Mouse (Mus musculus) heart, embryonic 16.5 days (tissue): ENCODE measurements around the gene Gmppb. TPM values are rescaled to one million over a fixed set of nuclear protein-coding genes. Genes with fewer than 3 reads are reported as not detected.
"Not testable (repeated sequence)": the region's sequence is repeated elsewhere in the genome, so short reads cannot be mapped to it uniquely, and the experiment has no call there.

ENCODE experiments used
- ATAC-seq: fragments of 200-750 bp; cut with Nextera tagmentation; replicated peaks from 2 replicates; pipeline ENCODE4 v1.8.0; 2017; ENCODE audit warnings: moderate number of reproducible peaks; ENCODE audit not compliant: insufficient read depth, low FRiP score; ENCODE audit errors: extremely low read depth
- H3K27ac ChIP-seq: fragments of 300-500 bp; sonication (generic); 2 replicates; pipeline ENCODE4 v1.5.1; 2014; ENCODE audit warnings: mild to moderate bottlenecking, low read length, control low read depth, moderate library complexity
- H3K27me3 ChIP-seq: fragments of 300-500 bp; sonication (generic); 2 replicates; pipeline ENCODE4 v1.6.1; 2014; ENCODE audit warnings: low read length, mixed read lengths; ENCODE audit not compliant: control insufficient read depth, insufficient read depth
- H3K36me3 ChIP-seq: fragments of 300-500 bp; sonication (generic); 2 replicates; pipeline ENCODE4 v1.6.1; 2014; ENCODE audit not compliant: control insufficient read depth, insufficient read depth
- H3K4me1 ChIP-seq: fragments of 300-500 bp; sonication (generic); 2 replicates; pipeline ENCODE4 v1.6.1; 2014; ENCODE audit warnings: low read length, mixed read lengths; ENCODE audit not compliant: control insufficient read depth, insufficient read depth
- H3K4me2 ChIP-seq: fragments of 300-500 bp; sonication (generic); 2 replicates; pipeline ENCODE4 v1.6.1; 2014; ENCODE audit warnings: low read depth, mild to moderate bottlenecking, control low read depth, low read length
- H3K4me3 ChIP-seq: fragments of 300-500 bp; sonication (generic); 2 replicates; pipeline ENCODE4 v1.5.1; 2014; ENCODE audit warnings: mild to moderate bottlenecking, control low read depth, low read length
- H3K9ac ChIP-seq: fragments of 300-500 bp; sonication (generic); 2 replicates; pipeline ENCODE4 v1.6.1; 2014; ENCODE audit warnings: low read length, control low read depth
- H3K9me3 ChIP-seq: fragments of 300-500 bp; sonication (generic); replicated peaks from 2 replicates; pipeline ENCODE4 v1.6.1; 2016; ENCODE audit warnings: low read length; ENCODE audit not compliant: control insufficient read depth
- WGBS: fragments of 180-500 bp; shearing (Covaris S2); extraction: QIAGEN DNeasy Blood & Tissue Kit; methylation state at CpG from one replicate; pipeline ENCODE4 v1.1.7; 2014; 5-methylcytosine and 5-hydroxymethylcytosine counted together
- polyA plus RNA-seq: library from polyadenylated mRNA; unstranded; fragments of >200 nt; fragmentation: Nextera tagmentation; extraction: Ambion mirVana; gene quantifications from 2 replicates; pipeline ENCODE4 v1.2.1, GENCODE M21; 2015

The Gmppb gene
- polyA plus RNA-seq, result 21.6 and 26.0 TPM in 2 replicates

GRCm38 (mm10) chr9:108049016-108049455 lies at the start of gene Gmppb:
Gene Gmppb, plus strand, starts transcription at chr9:108049242.
- H3K4me2 ChIP-seq, result peak within 1 kb of the TSS; percentile 82
- H3K27me3 ChIP-seq, result no peaks in the 10 kb centered on the region
- peak within 1 kb of the TSS; percentile 64 for H3K4me3 ChIP-seq
- H3K9ac ChIP-seq, result peak within 1 kb of the TSS; percentile 84
- peak within 1 kb of the TSS; percentile 65 for H3K27ac ChIP-seq
- no peaks in the 10 kb centered on the region for H3K9me3 ChIP-seq
- peak; percentile 93 for ATAC-seq
- WGBS, result 0% methylated on average over 39 of the region's 39 CpGs
- peaks cover 30% of the 10 kb centered on the region for H3K4me1 ChIP-seq
- peaks cover 27% of the 10 kb centered on the region for H3K36me3 ChIP-seq

GRCm38 (mm10) chr9:108001922-108002770 lies 46.9 kb upstream of the Gmppb start, which contains the start of gene Ip6k1:
Gene Ip6k1, plus strand, starts transcription at chr9:108002501.
- Histone ChIP-seq H3K36me3 (no peaks in the 10 kb centered on the region; the same call in 1 of the 2 replicates), H3K9me3 (no peaks in the 10 kb centered on the region), H3K9ac (peak within 1 kb of the TSS; percentile 98), H3K27me3 (no peaks in the 10 kb centered on the region), H3K4me1 (peaks cover 20% of the 10 kb centered on the region), H3K27ac (peak within 1 kb of the TSS; percentile 96), H3K4me2 (peak within 1 kb of the TSS; percentile 94), H3K4me3 (peak within 1 kb of the TSS; percentile 86)
- peak; percentile 99 for ATAC-seq
- under 1% methylated on average over 51 of the region's 51 CpGs for WGBS

- WGBS, result under 1% methylated on average over 46 of the region's 50 CpGs
- peak; percentile 56 for ATAC-seq
- Histone ChIP-seq H3K4me1 (peaks cover 20% of the 10 kb centered on the region), H3K4me2 (peak overlapping the region; percentile 80), H3K27me3 (no peaks in the 10 kb centered on the region), H3K4me3 (peak overlapping the region; percentile 86), H3K36me3 (no peaks in the 10 kb centered on the region; the same call in 1 of the 2 replicates), H3K9ac (peak overlapping the region; percentile 98), H3K27ac (peak overlapping the region; percentile 96), H3K9me3 (no peaks in the 10 kb centered on the region)
These were observed 46.1 kb upstream of the Gmppb start for GRCm38 (mm10) chr9:108002778-108003530.

- H3K36me3 ChIP-seq, result no peaks in the 10 kb centered on the region; the same call in 1 of the 2 replicates
- H3K9ac ChIP-seq, result peak overlapping the region; percentile 98
- H3K27me3 ChIP-seq, result no peaks in the 10 kb centered on the region
- H3K9me3 ChIP-seq, result no peaks in the 10 kb centered on the region
- WGBS, result 19% methylated on average over 8 of the region's 8 CpGs
- H3K27ac ChIP-seq, result peak overlapping the region; percentile 96
- H3K4me1 ChIP-seq, result peaks cover 20% of the 10 kb centered on the region
- ATAC-seq, result no peak
- peak overlapping the region; percentile 80 for H3K4me2 ChIP-seq
- peak overlapping the region; percentile 86 for H3K4me3 ChIP-seq
These were observed 45.5 kb upstream of the Gmppb start for GRCm38 (mm10) chr9:108003531-108003890.

- no peak overlapping the region for H3K4me3 ChIP-seq
- 88% methylated on average over 5 of the region's 5 CpGs for WGBS
- H3K36me3 ChIP-seq, result no peaks in the 10 kb centered on the region; the same call in none of the 2 replicates
- H3K4me1 ChIP-seq, result peaks cover 21% of the 10 kb centered on the region
- ATAC-seq, result no peak
- no peak overlapping the region for H3K27ac ChIP-seq
- no peak overlapping the region for H3K9ac ChIP-seq
- no peaks in the 10 kb centered on the region for H3K27me3 ChIP-seq
- no peak overlapping the region for H3K4me2 ChIP-seq
- H3K9me3 ChIP-seq, result no peaks in the 10 kb centered on the region
These were observed 41.0 kb upstream of the Gmppb start for GRCm38 (mm10) chr9:108008041-108008440.

- Histone ChIP-seq H3K4me2 (no peak overlapping the region), H3K4me3 (no peak overlapping the region), H3K27ac (no peak overlapping the region), H3K4me1 (peaks cover 8% of the 10 kb centered on the region), H3K9me3 (no peaks in the 10 kb centered on the region), H3K27me3 (no peaks in the 10 kb centered on the region), H3K36me3 (no peaks in the 10 kb centered on the region; the same call in 1 of the 2 replicates), H3K9ac (no peak overlapping the region)
- no peak for ATAC-seq
These were observed 38.7 kb upstream of the Gmppb start for GRCm38 (mm10) chr9:108010385-108010784.

- H3K4me1 ChIP-seq, H3K4me3 ChIP-seq, H3K9me3 ChIP-seq, H3K4me2 ChIP-seq, ATAC-seq, H3K27me3 ChIP-seq, H3K36me3 ChIP-seq, H3K9ac ChIP-seq, H3K27ac ChIP-seq: not testable (repeated sequence)
- WGBS, result 91% methylated on average over 2 of the region's 2 CpGs
These were observed 35.5 kb upstream of the Gmppb start for GRCm38 (mm10) chr9:108013577-108013976.

- Histone ChIP-seq H3K27ac (no peak overlapping the region), H3K36me3 (no peaks in the 10 kb centered on the region; the same call in 1 of the 2 replicates), H3K27me3 (no peaks in the 10 kb centered on the region), H3K9me3 (no peaks in the 10 kb centered on the region), H3K4me1 (peaks cover 10% of the 10 kb centered on the region), H3K4me2 (no peak overlapping the region), H3K4me3 (no peak overlapping the region), H3K9ac (no peak overlapping the region)
- 81% methylated on average over 3 of the region's 3 CpGs for WGBS
- ATAC-seq, result no peak
These were observed 31.9 kb upstream of the Gmppb start for GRCm38 (mm10) chr9:108017127-108017526.
